Mouse (Mus musculus): ENCODE results near the gene Smad9.

DNA sequence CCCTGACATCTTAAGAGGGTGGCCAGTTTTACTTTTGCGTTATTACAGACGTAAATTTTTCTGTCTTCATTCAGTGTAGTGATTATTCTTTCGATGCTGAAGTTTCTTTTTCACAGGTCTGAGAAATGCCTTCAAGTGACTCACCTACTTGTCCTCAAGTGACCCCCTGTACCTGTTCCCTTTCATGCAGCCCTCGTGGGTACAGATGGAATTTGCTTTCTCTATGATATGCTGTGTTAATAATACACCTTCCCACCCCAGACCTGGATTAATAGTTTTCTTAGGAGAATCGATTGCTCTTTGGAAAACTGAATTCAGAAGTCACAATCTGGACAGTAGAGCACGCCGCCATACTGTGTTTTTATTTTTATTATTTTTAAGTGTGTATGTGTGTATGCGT lies 18.1 kb upstream of the Smad9 start:
- TF ChIP-seq CTCF (IDR thresholded peaks at IDR 0.05; ENCODE audit: control insufficient read depth, insufficient read depth, insufficient replicate concordance, low read depth, low read length) (no peak), POLR2A (IDR thresholded peaks at IDR 0.05; ENCODE audit: control insufficient read depth, low read depth, low read length) (no peak)

All from testis, adult 2 months (tissue).